Mouse (Mus musculus) lung, embryonic 14.5 days (tissue): Measurements from ENCODE around the gene Mecr. TPM values are rescaled to one million over a fixed set of nuclear protein-coding genes. Genes with fewer than 3 reads are reported as not detected.

Experiments used
- ATAC-seq: fragments of 200-750 bp; cut with Nextera tagmentation; 2 replicates; pipeline ENCODE4 v1.8.0; 2017; ENCODE audit warnings: mild to moderate bottlenecking, moderate TSS enrichment, moderate library complexity; ENCODE audit not compliant: insufficient read depth
- DNase-seq: peaks from one replicate; pipeline ENCODE4 v3.0.0-alpha.2; 2015
- H3K27ac ChIP-seq: fragments of 300-500 bp; sonication (generic); 2 replicates; pipeline ENCODE4 v1.5.1; 2014; ENCODE audit warnings: low read depth, mild to moderate bottlenecking, moderate library complexity
- H3K27me3 ChIP-seq: fragments of 300-500 bp; sonication (generic); 2 replicates; pipeline ENCODE4 v1.6.1; 2014; ENCODE audit warnings: low read length, control low read depth; ENCODE audit not compliant: insufficient read depth
- H3K36me3 ChIP-seq: fragments of 300-500 bp; sonication (generic); 2 replicates; pipeline ENCODE4 v1.6.1; 2014; ENCODE audit warnings: control low read depth; ENCODE audit not compliant: insufficient read depth
- H3K4me1 ChIP-seq: fragments of 300-500 bp; sonication (generic); 2 replicates; pipeline ENCODE4 v1.6.1; 2014; ENCODE audit warnings: antibody characterized with exemption, control low read depth; ENCODE audit not compliant: insufficient read depth
- H3K4me2 ChIP-seq: fragments of 300-500 bp; sonication (generic); 2 replicates; pipeline ENCODE4 v1.6.1; 2014; ENCODE audit warnings: mild to moderate bottlenecking
- H3K4me3 ChIP-seq: fragments of 300-500 bp; sonication (generic); 2 replicates; pipeline ENCODE4 v1.5.1; 2014; ENCODE audit warnings: low read depth, low read length
- H3K9ac ChIP-seq: fragments of 300-500 bp; sonication (generic); 2 replicates; pipeline ENCODE4 v1.6.1; 2014
- H3K9me3 ChIP-seq: fragments of 300-500 bp; sonication (generic); 2 replicates; pipeline ENCODE4 v1.6.1; 2016; ENCODE audit warnings: low read depth, low read length, control low read depth
- CTCF ChIP-seq: IDR thresholded peaks from 2 replicates; pipeline ENCODE4 v1.5.1; 2016; ENCODE audit warnings: antibody characterized with exemption, low read depth
- WGBS: fragments of 180-500 bp; shearing (Covaris S2); extraction: QIAGEN DNeasy Blood & Tissue Kit; methylation state at CpG from one replicate; pipeline ENCODE4 v1.1.7; 2014; 5-methylcytosine and 5-hydroxymethylcytosine counted together
- polyA plus RNA-seq: library from polyadenylated mRNA; unstranded; fragments of >200 nt; fragmentation: Nextera tagmentation; extraction: Ambion mirVana; gene quantifications from 2 replicates; pipeline ENCODE4 v1.2.1, GENCODE M21; 2014

The Mecr gene
- polyA plus RNA-seq, 1 experiment from 2014 or later: 42.6 TPM

GRCm38 (mm10) chr4:131849986-131850638 is 6.8 kb downstream of the Mecr start:
- 30% methylated on average over 5 of the region's 5 CpGs for WGBS
- no peak overlapping the region for H3K4me3 ChIP-seq
- no peaks in the 10 kb centered on the region for H3K9me3 ChIP-seq
- ATAC-seq (0 out of 2 replicates have a peak, but pooled peaks have one; percentile 35), DNase-seq (peak; percentile 77)
- H3K9ac ChIP-seq: no peak overlapping the region
- no peak for TF ChIP-seq CTCF
- no peak overlapping the region for H3K4me2 ChIP-seq
- peaks cover 5% of the 10 kb centered on the region; the same call in 1 of the 2 replicates for H3K36me3 ChIP-seq
- H3K4me1 ChIP-seq: no peaks in the 10 kb centered on the region
- no peaks in the 10 kb centered on the region for H3K27me3 ChIP-seq
- H3K27ac ChIP-seq: peak overlapping the region; percentile 47; the same call in 1 of the 2 replicates

- Histone ChIP-seq H3K27ac (no peak overlapping the region), H3K4me3 (no peak overlapping the region), H3K9ac (no peak overlapping the region), H3K27me3 (no peaks in the 10 kb centered on the region), H3K4me2 (no peak overlapping the region), H3K36me3 (peaks cover 7% of the 10 kb centered on the region), H3K9me3 (no peaks in the 10 kb centered on the region), H3K4me1 (no peaks in the 10 kb centered on the region)
- TF ChIP-seq CTCF: no peak
- ATAC-seq: no peak
- no peak for DNase-seq
- WGBS: 75% methylated on average over 5 of the region's 5 CpGs
Observed at GRCm38 (mm10) chr4:131854950-131855349, 11.7 kb downstream of the Mecr start.

- Histone ChIP-seq H3K27me3 (no peaks in the 10 kb centered on the region), H3K4me3 (no peak overlapping the region), H3K4me1 (no peaks in the 10 kb centered on the region), H3K9me3 (no peaks in the 10 kb centered on the region), H3K27ac (no peak overlapping the region), H3K9ac (no peak overlapping the region), H3K36me3 (peaks cover 45% of the 10 kb centered on the region), H3K4me2 (no peak overlapping the region)
- peak; percentile 98 for TF ChIP-seq CTCF
- DNase-seq (peak; percentile 92), ATAC-seq (no peak)
- 44% methylated on average over 15 of the region's 15 CpGs for WGBS
Observed at GRCm38 (mm10) chr4:131860492-131861340, 17.4 kb downstream of the Mecr start.

GRCm38 (mm10) chr4:131861341-131861739 is 18.1 kb downstream of the Mecr start:
- no peak for ATAC-seq
- Histone ChIP-seq H3K27ac (no peak overlapping the region), H3K27me3 (no peaks in the 10 kb centered on the region), H3K4me3 (no peak overlapping the region), H3K9me3 (no peaks in the 10 kb centered on the region), H3K4me2 (no peak overlapping the region), H3K4me1 (no peaks in the 10 kb centered on the region), H3K9ac (no peak overlapping the region), H3K36me3 (peaks cover 47% of the 10 kb centered on the region)
- TF ChIP-seq CTCF: no peak
- no peak for DNase-seq
- 82% methylated on average over 4 of the region's 4 CpGs for WGBS

- TF ChIP-seq CTCF: no peak
- Histone ChIP-seq H3K27me3 (no peaks in the 10 kb centered on the region), H3K36me3 (0 out of 2 replicates have a peak, but pooled peaks cover 4% of the 10 kb centered on the region), H3K4me1 (peaks cover 15% of the 10 kb centered on the region), H3K4me2 (peak overlapping the region; percentile 65), H3K4me3 (peak overlapping the region; percentile 97), H3K27ac (peak overlapping the region; percentile 100), H3K9me3 (no peaks in the 10 kb centered on the region), H3K9ac (peak overlapping the region; percentile 82)
- DNase-seq (peak; percentile 43), ATAC-seq (peak; percentile 14)
- WGBS: 7% methylated on average over 11 of the region's 11 CpGs
Observed at GRCm38 (mm10) chr4:131872672-131873292, 29.5 kb downstream of the Mecr start.

- Histone ChIP-seq H3K4me2 (peak within 1 kb of the TSS; percentile 86), H3K27me3 (no peaks in the 10 kb centered on the region), H3K36me3 (0 out of 2 replicates have a peak, but pooled peaks cover 4% of the 10 kb centered on the region), H3K27ac (peak within 1 kb of the TSS; percentile 100), H3K4me1 (peaks cover 17% of the 10 kb centered on the region), H3K4me3 (peak within 1 kb of the TSS; percentile 97), H3K9me3 (no peaks in the 10 kb centered on the region), H3K9ac (peak within 1 kb of the TSS; percentile 100)
- no peak for TF ChIP-seq CTCF
- WGBS: under 1% methylated on average over 85 of the region's 116 CpGs
- peak; percentile 98 for DNase-seq
- peak; percentile 95 for ATAC-seq
Observed at GRCm38 (mm10) chr4:131873293-131874168, 30.3 kb downstream of the Mecr start, which contains the start of gene Srsf4. Gene Srsf4 (plus strand): TSS chr4:131873617.
